In genomic region chr7:145129971-145130370, GRCm38 (mm10) we compare ENCODE assay signal across 11 mouse cellular contexts.
DNase-seq lines count a peak whose midpoint lies in the region; ATAC-seq and TF ChIP-seq lines count a peak whose summit lies in the region.
"Had no signal": no experiment of that assay in that cellular context is flagged by ENCODE, and none has a peak within 500 bp of the region (broad histone marks: within the 10 kb centered on the region; RNA-seq: fewer than 3 reads in every experiment).

No protein-coding gene starts in this region.

- H3K9me3 ChIP-seq in stomach, embryonic 14.5 days (ENCODE audit: control insufficient read depth, low read depth, low read length) = no peaks in the 10 kb centered on the region
- no peaks in the 10 kb centered on the region for H3K9me3 ChIP-seq in stomach, postnatal 0 days (ENCODE audit: control insufficient read depth, low read length)
- H3K9me3 ChIP-seq in limb, embryonic 10.5 days (replicated peaks) = no peaks in the 10 kb centered on the region
- H3K9me3 ChIP-seq: embryonic facial prominence, embryonic 15.5 days had no signal

- no peak for TF ChIP-seq POLR2A in heart, adult 2 months (IDR thresholded peaks at IDR 0.05; ENCODE audit: insufficient read depth, low read depth, low read length)

- H3K27ac ChIP-seq in heart, adult 2 months = no peak overlapping the region
- H3K27ac ChIP-seq in stomach, embryonic 14.5 days (ENCODE audit: low read length) = no peak overlapping the region
- no peak overlapping the region for H3K27ac ChIP-seq in stomach, postnatal 0 days (replicated peaks)
- H3K27ac ChIP-seq in limb, embryonic 10.5 days = peak overlapping the region; percentile 14; the same call in 1 of the 2 replicates
- H3K27ac ChIP-seq: embryonic facial prominence, embryonic 15.5 days had no signal

- DNase-seq in heart, adult 2 months = peak in 1 of 2 experiments; percentile 29
- DNase-seq in heart, postnatal 4 days = no peak
- DNase-seq in stomach, postnatal 0 days (ENCODE audit: low spot score) = no peak
- no peak for DNase-seq in limb, embryonic 10.5 days (ENCODE audit: low spot score)
- no peak for DNase-seq in ovary, postnatal 14 days (ENCODE audit: low spot score)
- DNase-seq in spleen, postnatal 10 days (ENCODE audit: low spot score in 2 of 2) = no peak
- DNase-seq: cerebellum, postnatal 25 days; layer of hippocampus, postnatal 36 days had no signal

- TF ChIP-seq CTCF in heart, adult 2 months (IDR thresholded peaks at IDR 0.05) = no peak
- TF ChIP-seq CTCF in stomach, postnatal 0 days (IDR thresholded peaks at IDR 0.05; ENCODE audit: low read depth) = no peak

- TF ChIP-seq EP300 in heart, adult 2 months (IDR thresholded peaks at IDR 0.05; ENCODE audit: insufficient read depth, low read depth, low read length) = no peak
- no peak for TF ChIP-seq EP300 in stomach, postnatal 0 days (optimal IDR thresholded peaks at IDR 0.05)

- peak overlapping the region; percentile 14; the same call in 1 of the 2 replicates for H3K9ac ChIP-seq in heart, adult 2 months (ENCODE audit: low read depth, low read length)
- no peak overlapping the region for H3K9ac ChIP-seq in stomach, embryonic 14.5 days (replicated peaks; ENCODE audit: low read depth, low read length)
- H3K9ac ChIP-seq in stomach, postnatal 0 days (ENCODE audit: low read length) = no peak overlapping the region
- H3K9ac ChIP-seq: embryonic facial prominence, embryonic 15.5 days had no signal

- 32% methylated on average over 4 of the region's 4 CpGs for WGBS in heart, adult 2 months
- WGBS in stomach, embryonic 14.5 days = 22% methylated on average over 4 of the region's 4 CpGs
- WGBS in stomach, postnatal 0 days = 9% methylated on average over 4 of the region's 4 CpGs
- 49% methylated on average over 4 of the region's 4 CpGs for WGBS in limb, embryonic 10.5 days

- no peaks in the 10 kb centered on the region for H3K27me3 ChIP-seq in heart, adult 2 months (ENCODE audit: control insufficient read depth, insufficient read depth, low read length)
- no peaks in the 10 kb centered on the region for H3K27me3 ChIP-seq in stomach, embryonic 14.5 days (ENCODE audit: control insufficient read depth, insufficient read depth, low read length)
- H3K27me3 ChIP-seq in stomach, postnatal 0 days (ENCODE audit: control insufficient read depth, insufficient read depth, low read length) = no peaks in the 10 kb centered on the region
- no peaks in the 10 kb centered on the region for H3K27me3 ChIP-seq in limb, embryonic 10.5 days (ENCODE audit: low read depth, poor library complexity, severe bottlenecking)
- H3K27me3 ChIP-seq: embryonic facial prominence, embryonic 15.5 days had no signal

- peaks cover 7% of the 10 kb centered on the region for H3K4me1 ChIP-seq in heart, adult 2 months (ENCODE audit: control insufficient read depth, insufficient read depth, low read length)
- peaks cover 4% of the 10 kb centered on the region; the same call in 1 of the 2 replicates for H3K4me1 ChIP-seq in stomach, embryonic 14.5 days (ENCODE audit: control insufficient read depth, insufficient read depth, low read length)
- peaks cover 3% of the 10 kb centered on the region; the same call in 1 of the 2 replicates for H3K4me1 ChIP-seq in stomach, postnatal 0 days (replicated peaks; ENCODE audit: control insufficient read depth, insufficient read depth)
- peaks cover 25% of the 10 kb centered on the region for H3K4me1 ChIP-seq in limb, embryonic 10.5 days
- H3K4me1 ChIP-seq: embryonic facial prominence, embryonic 15.5 days had no signal

- no peaks in the 10 kb centered on the region for H3K79me2 ChIP-seq in heart, adult 2 months (replicated peaks; ENCODE audit: control insufficient read depth, insufficient read depth, low read length)

- H3K36me3 ChIP-seq in heart, adult 2 months (ENCODE audit: control insufficient read depth, insufficient read depth, low read length) = no peaks in the 10 kb centered on the region
- H3K36me3 ChIP-seq in stomach, embryonic 14.5 days (ENCODE audit: control insufficient read depth, insufficient read depth, low read length) = no peaks in the 10 kb centered on the region
- H3K36me3 ChIP-seq in stomach, postnatal 0 days (ENCODE audit: control insufficient read depth, insufficient read depth, low read length) = no peaks in the 10 kb centered on the region
- no peaks in the 10 kb centered on the region for H3K36me3 ChIP-seq in limb, embryonic 10.5 days
- H3K36me3 ChIP-seq: embryonic facial prominence, embryonic 15.5 days had no signal

- intact Hi-C loops in heart, adult 2 months (cut with DNase I) = loop anchor here (5.0 kb wide), 1 partner anchor 67 kb away; no protein-coding TSS in a partner anchor

- H3K4me3 ChIP-seq in heart, adult 2 months = no peak overlapping the region
- H3K4me3 ChIP-seq in stomach, embryonic 14.5 days (ENCODE audit: low read depth, low read length) = no peak overlapping the region
- H3K4me3 ChIP-seq in stomach, postnatal 0 days (ENCODE audit: low read depth, low read length) = no peak overlapping the region
- H3K4me3 ChIP-seq in limb, embryonic 10.5 days = no peak overlapping the region
- H3K4me3 ChIP-seq: embryonic facial prominence, embryonic 15.5 days had no signal

- H3K4me2 ChIP-seq in stomach, embryonic 14.5 days (replicated peaks; ENCODE audit: low read depth, low read length) = no peak overlapping the region
- H3K4me2 ChIP-seq in stomach, postnatal 0 days (replicated peaks; ENCODE audit: low read depth) = no peak overlapping the region
- H3K4me2 ChIP-seq: embryonic facial prominence, embryonic 15.5 days had no signal

- 0 out of 2 replicates have a peak, but pooled peaks have one; percentile 16 for ATAC-seq in stomach, embryonic 14.5 days (ENCODE audit: insufficient number of reproducible peaks, insufficient read depth, low FRiP score, low read depth)
- no peak for ATAC-seq in stomach, postnatal 0 days (ENCODE audit: low FRiP score, low TSS enrichment)
- ATAC-seq in cerebellum, adult (ENCODE audit: insufficient number of reproducible peaks, low FRiP score, low TSS enrichment) = no peak
